Mouse (Mus musculus): Measurements from ENCODE around the gene Ccdc142.

Gene Ccdc142

GRCm38 (mm10) chr6:83101316-83101687, at the start of gene Ccdc142, which contains the start of gene Gm42688:
TSS of gene Ccdc142 (plus strand) at chr6:83101601.
TSS of gene Gm42688 (plus strand) at chr6:83101617.
- DNase-seq (ENCODE audit: low spot score in 2 of 2), result peak; percentile 78 to 84

- peak in 1 of 2 experiments; percentile 28 for DNase-seq (ENCODE audit: low spot score in 2 of 2)
Observed at GRCm38 (mm10) chr6:83053136-83053960, 48.1 kb upstream of the Ccdc142 start.

- DNase-seq (ENCODE audit: low spot score in 2 of 2), result peak; percentile 93 to 96
Observed at GRCm38 (mm10) chr6:83054074-83054851, 47.1 kb upstream of the Ccdc142 start, which contains the start of gene Aup1. TSS of gene Aup1 (plus strand) at chr6:83054521.

GRCm38 (mm10) chr6:83054871-83055431, 46.5 kb upstream of the Ccdc142 start, which contains the start of gene Htra2:
TSS of gene Htra2 (minus strand) at chr6:83055273.
- DNase-seq (ENCODE audit: low spot score in 2 of 2), result no peak

GRCm38 (mm10) chr6:83057790-83058189, 43.6 kb upstream of the Ccdc142 start, which contains the start of gene Dqx1:
TSS of gene Dqx1 (plus strand) at chr6:83057844.
- no peak for DNase-seq (ENCODE audit: low spot score in 2 of 2)

GRCm38 (mm10) chr6:83058725-83059124, 42.7 kb upstream of the Ccdc142 start:
- DNase-seq (ENCODE audit: low spot score in 2 of 2), result no peak

GRCm38 (mm10) chr6:83065995-83066394, 35.4 kb upstream of the Ccdc142 start:
- peak in 1 of 2 experiments; percentile 26 for DNase-seq (ENCODE audit: low spot score in 2 of 2)

- DNase-seq (ENCODE audit: low spot score in 2 of 2), result no peak
Observed at GRCm38 (mm10) chr6:83066441-83066840, 35.0 kb upstream of the Ccdc142 start.

GRCm38 (mm10) chr6:83068221-83068620, 33.2 kb upstream of the Ccdc142 start:
- no peak for DNase-seq (ENCODE audit: low spot score in 2 of 2)

GRCm38 (mm10) chr6:83068706-83069487, 32.5 kb upstream of the Ccdc142 start:
- no peak for DNase-seq (ENCODE audit: low spot score in 2 of 2)

- DNase-seq (ENCODE audit: low spot score in 2 of 2), result no peak
Observed at GRCm38 (mm10) chr6:83069488-83070246, 31.7 kb upstream of the Ccdc142 start.

GRCm38 (mm10) chr6:83070247-83070310, 31.3 kb upstream of the Ccdc142 start, which contains the start of gene Tlx2:
TSS of gene Tlx2 (minus strand) at chr6:83070293.
- DNase-seq (ENCODE audit: low spot score in 2 of 2), result no peak

- peak in 1 of 2 experiments; percentile 44 for DNase-seq (ENCODE audit: low spot score in 2 of 2)
Observed at GRCm38 (mm10) chr6:83070311-83071219, 30.8 kb upstream of the Ccdc142 start.

- DNase-seq (ENCODE audit: low spot score in 2 of 2), result no peak
Observed at GRCm38 (mm10) chr6:83071220-83071619, 30.2 kb upstream of the Ccdc142 start.

- DNase-seq (ENCODE audit: low spot score in 2 of 2), result peak in 1 of 2 experiments; percentile 22
Observed at GRCm38 (mm10) chr6:83074979-83075378, 26.4 kb upstream of the Ccdc142 start.

- DNase-seq (ENCODE audit: low spot score in 2 of 2), result no peak
Observed at GRCm38 (mm10) chr6:83077630-83078323, 23.6 kb upstream of the Ccdc142 start, which contains the start of gene Pcgf1. TSS of gene Pcgf1 (plus strand) at chr6:83077869.

GRCm38 (mm10) chr6:83078324-83078858, 23.0 kb upstream of the Ccdc142 start:
- peak; percentile 99 for DNase-seq (ENCODE audit: low spot score in 2 of 2)

- no peak for DNase-seq (ENCODE audit: low spot score in 2 of 2)
Observed at GRCm38 (mm10) chr6:83080210-83080609, 21.2 kb upstream of the Ccdc142 start.

- no peak for DNase-seq (ENCODE audit: low spot score in 2 of 2)
Observed at GRCm38 (mm10) chr6:83083497-83083896, 17.9 kb upstream of the Ccdc142 start.
